Mouse (Mus musculus): ENCODE results near the gene Sox18.

DNA sequence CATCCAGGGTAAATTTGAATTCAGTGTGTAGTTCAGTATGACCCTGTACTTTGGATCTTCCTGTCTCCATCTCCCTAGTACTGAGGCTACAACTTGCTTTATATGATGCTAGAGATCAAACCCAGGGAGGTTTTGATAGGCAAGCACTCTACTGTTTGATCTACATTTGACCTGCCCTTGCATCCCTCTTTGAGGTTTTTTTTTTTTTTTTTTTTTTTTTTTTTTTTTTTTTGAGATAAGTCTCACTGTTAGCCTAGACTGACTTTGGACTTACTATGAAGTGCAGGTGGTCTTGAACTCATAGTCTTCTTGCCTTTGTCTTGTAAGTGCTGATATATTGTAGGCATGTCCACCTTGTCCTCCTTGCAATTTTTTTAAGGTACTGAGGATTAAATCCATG, 43.0 kb downstream of the Sox18 start:
- TF ChIP-seq POLR2A (IDR thresholded peaks at IDR 0.05; ENCODE audit: control insufficient read depth, low read depth, low read length) (no peak), CTCF (IDR thresholded peaks at IDR 0.05; ENCODE audit: control insufficient read depth, insufficient read depth, insufficient replicate concordance, low read depth, low read length) (no peak)

Measured in testis, adult 2 months (tissue).